Mouse (Mus musculus): Measurements from ENCODE around the gene Ccna2. TPM values are rescaled to one million over a fixed set of nuclear protein-coding genes. Genes with fewer than 3 reads are reported as not detected.

Gene Ccna2
- 5.0 TPM for polyA plus RNA-seq (2017; shearing (Covaris generic))

DNA sequence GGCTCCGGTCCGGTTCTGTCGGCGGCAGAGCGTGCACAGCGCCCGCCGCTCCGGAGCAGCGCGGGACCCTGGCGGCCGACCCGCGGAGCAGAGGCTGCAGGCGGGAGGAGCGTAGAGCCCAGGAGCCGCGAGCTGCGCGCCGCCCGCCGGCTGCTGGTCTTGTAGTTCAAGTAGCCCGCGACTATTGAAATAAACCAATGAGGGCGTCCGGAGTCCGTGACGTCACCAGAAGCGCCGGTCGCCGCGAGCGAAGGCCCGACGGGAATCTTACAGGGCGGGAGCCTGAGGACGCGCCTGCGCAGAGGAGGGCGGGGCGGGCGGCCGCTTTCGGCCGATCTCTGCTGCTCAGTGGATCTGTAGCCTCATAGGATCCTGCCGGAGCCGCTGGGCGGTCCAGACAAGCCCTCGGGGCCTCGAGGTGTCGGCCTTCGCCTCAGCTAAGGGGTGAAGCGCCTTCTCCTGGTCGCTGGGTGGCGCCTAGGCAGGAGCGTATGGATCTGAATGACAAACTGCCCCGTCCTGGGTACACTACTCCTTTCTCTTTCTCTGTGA lies at the start of gene Ccna2:
Ccna2 (minus strand) TSS at position 324 of the 552 bp plus-strand sequence.

DNA sequence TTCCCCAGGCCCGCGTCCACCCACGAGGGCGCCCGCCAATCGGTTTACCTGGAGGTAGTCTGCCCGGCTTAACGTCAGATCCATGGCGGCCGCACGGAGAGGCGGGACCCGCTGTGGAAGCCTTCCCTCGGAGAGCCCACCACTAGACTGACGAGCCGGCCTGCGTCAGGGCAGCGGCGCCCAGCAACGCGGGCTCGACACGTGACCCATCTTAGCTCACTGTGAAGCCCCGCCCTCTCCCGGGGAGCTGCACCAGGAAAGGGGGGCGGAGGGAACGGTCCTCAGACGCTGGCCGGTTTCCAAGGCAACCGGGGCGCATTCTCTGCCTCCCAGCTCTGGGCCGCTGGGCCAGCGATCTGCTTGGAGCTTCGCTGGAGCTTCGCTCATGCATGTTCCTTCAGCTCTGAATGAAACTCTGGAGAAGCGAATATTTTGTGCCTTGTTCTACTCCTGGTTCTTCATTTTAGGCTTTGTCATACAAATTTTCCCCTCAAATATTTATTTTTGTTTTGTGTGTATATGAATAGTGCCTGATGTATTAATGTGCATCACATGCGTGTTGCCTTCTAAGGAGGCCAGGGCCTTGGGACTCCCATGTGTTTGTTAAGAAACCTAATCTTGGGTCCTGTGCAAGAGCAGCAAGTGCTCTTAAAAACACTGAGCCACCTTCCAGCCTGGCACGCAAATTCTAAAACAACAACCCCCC lies 41.4 kb upstream of the Ccna2 start, which contains the start of gene Bbs7:
Bbs7 (minus strand) TSS at position 276 of the 706 bp plus-strand sequence.

DNA sequence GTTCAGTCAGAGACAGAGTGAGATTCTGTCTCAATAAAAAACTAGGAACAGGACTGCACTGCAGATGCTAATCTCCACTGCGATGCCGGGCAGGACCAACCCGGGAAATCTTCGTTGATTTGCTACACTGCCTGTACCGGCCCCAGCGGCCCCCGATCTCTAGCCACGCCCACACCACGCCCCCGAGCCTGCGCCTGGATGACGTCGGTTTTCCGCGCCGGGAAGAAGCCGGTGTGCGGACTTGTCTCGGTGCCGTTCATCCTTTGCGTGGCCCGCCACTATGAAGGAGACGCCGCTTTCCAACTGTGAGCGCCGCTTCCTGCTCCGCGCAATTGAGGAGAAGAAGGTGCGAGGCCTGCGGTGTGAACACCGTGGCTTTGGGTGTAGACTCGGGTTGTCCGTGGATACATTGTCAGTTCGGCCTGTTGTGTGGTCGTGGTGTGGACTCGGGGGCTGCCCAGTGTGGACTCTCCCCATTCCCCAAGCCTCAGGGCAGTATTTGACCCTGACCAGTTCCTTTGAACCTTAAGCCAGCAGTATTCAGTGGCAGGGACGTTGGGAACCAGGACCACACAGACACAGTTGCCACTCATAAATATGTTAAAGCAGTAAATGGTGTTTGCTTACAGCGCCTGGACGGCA lies 19.4 kb downstream of the Ccna2 start, which contains the start of gene Exosc9:
Exosc9 (plus strand) TSS at position 201 of the 642 bp plus-strand sequence.

DNA sequence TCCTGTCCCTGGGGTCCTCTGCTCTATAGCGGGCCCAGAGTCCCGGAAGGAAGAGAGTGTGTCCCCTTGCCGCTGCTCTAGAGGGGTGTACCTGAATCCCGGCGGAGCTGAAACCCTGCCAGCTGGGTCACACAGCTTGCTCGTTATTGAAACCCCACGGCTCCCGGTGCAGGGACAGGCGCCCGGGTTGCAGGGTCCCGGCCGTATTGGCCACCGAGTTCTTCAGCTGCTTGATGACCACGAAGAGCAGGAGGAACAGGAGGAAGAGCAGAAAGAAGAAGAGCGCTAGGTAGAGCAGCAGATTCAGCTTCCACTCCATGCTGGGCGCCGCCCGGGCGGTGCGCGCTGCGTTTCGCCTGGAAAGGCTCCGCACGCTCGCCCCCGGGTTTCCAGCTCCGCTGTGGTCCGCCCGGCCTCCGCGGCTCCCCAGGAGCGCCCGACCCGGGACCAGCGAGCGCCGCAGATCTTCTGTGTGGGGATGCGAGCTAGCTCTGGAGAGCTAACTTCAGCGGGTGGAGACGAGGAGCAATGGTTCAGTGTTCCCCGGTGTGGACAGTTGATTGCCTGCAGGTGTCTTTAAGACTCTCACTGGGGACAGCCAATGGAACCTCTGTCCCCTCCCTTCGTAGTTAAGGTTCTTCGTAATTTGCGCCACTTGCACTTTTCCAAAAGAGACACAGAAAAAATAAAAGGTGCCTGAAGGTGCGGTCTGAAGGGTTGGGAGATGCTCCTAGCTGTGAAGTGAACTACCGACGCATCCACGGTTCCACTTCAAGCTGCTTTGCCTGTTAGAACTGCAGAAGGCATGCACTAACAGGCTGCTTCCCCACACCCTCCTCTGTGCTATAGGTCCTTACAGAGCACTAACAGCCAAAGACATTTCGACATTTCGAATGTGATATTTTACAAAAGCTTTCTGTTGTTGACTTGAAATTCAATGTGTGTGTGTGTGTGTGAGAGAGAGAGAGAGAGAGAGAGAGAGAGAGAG lies 50.6 kb downstream of the Ccna2 start, which contains the start of gene Gm11549:
Gm11549 (minus strand) TSS at position 741 of the 988 bp plus-strand sequence.

Other genes with a start within 250 kb of the Ccna2 start
- gene Anxa5, start 96.3 kb downstream of the Ccna2 start, polyA plus RNA-seq (2017; shearing (Covaris generic)), result 154 TPM
- 1.8 TPM for gene 1810062G17Rik, start 96.2 kb downstream of the Ccna2 start, polyA plus RNA-seq (2017; shearing (Covaris generic))
- gene Gm11549, start 50.3 kb downstream of the Ccna2 start, polyA plus RNA-seq (2017; shearing (Covaris generic)), result not detected
- gene Exosc9, start 19.5 kb downstream of the Ccna2 start, polyA plus RNA-seq (2017; shearing (Covaris generic)), result 56.3 TPM
- 0.41 TPM for gene Bbs7, start 41.3 kb upstream of the Ccna2 start, polyA plus RNA-seq (2017; shearing (Covaris generic))
- not detected for gene Trpc3, start 118.0 kb upstream of the Ccna2 start, polyA plus RNA-seq (2017; shearing (Covaris generic))

All from CD4-positive, CD25-positive, alpha-beta regulatory T cell (primary cell).